Mouse (Mus musculus): Measurements from ENCODE around the gene Aif1l. TPM values are rescaled to one million over a fixed set of nuclear protein-coding genes. Genes with fewer than 3 reads are reported as not detected.

The Aif1l gene
- polyA plus RNA-seq, 1 experiment from 2014 or later, result 39.6 TPM

DNA sequence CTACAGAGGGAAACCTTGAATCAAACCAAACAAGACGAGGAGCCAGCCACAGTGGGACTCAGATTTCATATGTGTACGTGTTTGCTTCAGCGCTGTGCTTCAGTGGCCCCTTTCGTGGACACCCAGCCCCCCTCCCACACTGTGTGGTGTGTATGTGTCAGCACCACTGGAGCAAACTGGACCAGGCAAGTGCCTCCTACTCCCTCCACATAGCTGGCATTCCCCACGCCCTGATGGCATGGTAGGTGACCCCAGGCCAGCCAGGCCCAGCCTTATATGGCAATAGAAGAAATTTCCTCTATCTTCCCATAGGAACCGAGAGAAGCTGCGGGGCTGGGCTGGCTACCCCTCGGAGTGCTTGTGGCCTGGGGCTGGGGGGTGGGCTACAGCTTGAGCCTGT, 3.7 kb downstream of the Aif1l start:
- ATAC-seq (ENCODE audit: low FRiP score, low read depth), result no peak
- no peak overlapping the region for H3K9ac ChIP-seq
- H3K4me3 ChIP-seq, result no peak overlapping the region
- H3K4me1 ChIP-seq, result peaks cover 24% of the 10 kb centered on the region
- H3K27ac ChIP-seq, result no peak overlapping the region
- peaks cover 10% of the 10 kb centered on the region for H3K27me3 ChIP-seq (replicated peaks)
- no peak overlapping the region for H3K4me2 ChIP-seq (replicated peaks)
- H3K9me3 ChIP-seq, result no peaks in the 10 kb centered on the region
- H3K36me3 ChIP-seq, result peaks cover 13% of the 10 kb centered on the region
- WGBS, result 87% methylated on average over 8 of the region's 8 CpGs

- H3K27ac ChIP-seq, result no peak overlapping the region
- H3K9ac ChIP-seq, result no peak overlapping the region
- no peak for ATAC-seq (ENCODE audit: low FRiP score, low read depth)
- WGBS, result 90% methylated on average over 9 of the region's 9 CpGs
- peaks cover 24% of the 10 kb centered on the region for H3K4me1 ChIP-seq
- peaks cover 13% of the 10 kb centered on the region for H3K36me3 ChIP-seq
- H3K4me3 ChIP-seq, result no peak overlapping the region
- no peak overlapping the region for H3K4me2 ChIP-seq (replicated peaks)
- 0 out of 2 replicates have a peak, but pooled peaks cover 3% of the 10 kb centered on the region for H3K27me3 ChIP-seq (replicated peaks)
- no peaks in the 10 kb centered on the region for H3K9me3 ChIP-seq
Observed at GRCm38 (mm10) chr2:31954779-31955181, 4.8 kb downstream of the Aif1l start.

- no peaks in the 10 kb centered on the region for H3K9me3 ChIP-seq
- WGBS, result 85% methylated on average over 5 of the region's 5 CpGs
- H3K27me3 ChIP-seq (replicated peaks), result no peaks in the 10 kb centered on the region
- H3K4me3 ChIP-seq, result no peak overlapping the region
- H3K27ac ChIP-seq, result no peak overlapping the region
- H3K9ac ChIP-seq, result no peak overlapping the region
- ATAC-seq (ENCODE audit: low FRiP score, low read depth), result no peak
- no peak overlapping the region for H3K4me2 ChIP-seq (replicated peaks)
- peaks cover 19% of the 10 kb centered on the region for H3K4me1 ChIP-seq
- H3K36me3 ChIP-seq, result peaks cover 13% of the 10 kb centered on the region
Observed at GRCm38 (mm10) chr2:31955686-31956085, 5.7 kb downstream of the Aif1l start.

DNA sequence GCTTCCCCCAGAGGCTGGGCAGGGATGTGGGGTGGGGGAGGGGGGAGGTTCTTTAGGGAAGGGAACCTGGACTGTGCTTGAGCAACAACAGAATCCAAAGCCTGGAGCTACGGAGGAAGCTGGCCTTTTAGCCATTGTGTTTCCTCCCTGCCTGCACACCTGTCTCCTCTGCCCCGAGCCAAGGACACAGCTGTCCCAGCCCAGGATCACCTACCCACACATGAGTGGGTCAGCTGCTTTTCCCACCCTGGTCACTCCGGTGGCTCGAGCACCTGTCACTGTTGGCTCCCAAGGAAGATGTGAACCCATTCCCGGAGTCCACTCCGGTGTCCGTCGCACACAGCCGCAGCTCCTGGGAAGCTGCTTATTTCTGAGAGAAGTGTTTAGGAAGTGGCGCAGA, 7.3 kb downstream of the Aif1l start:
- no peak for ATAC-seq (ENCODE audit: low FRiP score, low read depth)
- peaks cover 13% of the 10 kb centered on the region for H3K36me3 ChIP-seq

DNA sequence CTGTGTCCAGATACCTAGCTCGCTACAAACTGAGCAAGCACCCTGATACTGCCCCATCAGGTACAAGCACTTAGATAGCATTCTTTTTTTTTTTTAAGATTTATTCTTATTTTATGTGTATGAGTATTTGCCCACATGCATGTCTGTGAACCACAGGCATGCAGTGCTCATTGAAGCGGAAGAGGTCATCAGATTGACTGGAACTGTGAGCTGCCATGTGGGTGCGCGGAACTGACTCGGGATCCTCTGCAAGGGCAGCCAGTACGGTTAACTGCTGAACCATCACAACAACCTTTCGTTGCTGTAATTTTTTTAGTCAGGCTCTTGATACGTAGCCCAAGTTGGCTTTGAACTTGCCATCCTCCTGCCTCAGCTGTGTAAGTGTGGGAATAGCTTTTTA, 11.0 kb downstream of the Aif1l start:
- Histone ChIP-seq H3K9me3 (no peaks in the 10 kb centered on the region), H3K27me3 (replicated peaks) (no peaks in the 10 kb centered on the region), H3K4me2 (replicated peaks) (no peak overlapping the region), H3K4me1 (peaks cover 22% of the 10 kb centered on the region), H3K4me3 (no peak overlapping the region), H3K9ac (no peak overlapping the region), H3K27ac (no peak overlapping the region), H3K36me3 (peaks cover 8% of the 10 kb centered on the region)
- WGBS, result 93% methylated on average over 8 of the region's 8 CpGs
- ATAC-seq (ENCODE audit: low FRiP score, low read depth), result no peak

More for the DNA sequence above, 7.3 kb downstream of the Aif1l start:
- Histone ChIP-seq H3K4me2 (replicated peaks) (no peak overlapping the region), H3K27ac (no peak overlapping the region), H3K9me3 (no peaks in the 10 kb centered on the region), H3K4me3 (no peak overlapping the region), H3K4me1 (peaks cover 14% of the 10 kb centered on the region), H3K27me3 (replicated peaks) (no peaks in the 10 kb centered on the region), H3K9ac (no peak overlapping the region)
- WGBS, result 92% methylated on average over 10 of the region's 10 CpGs

DNA sequence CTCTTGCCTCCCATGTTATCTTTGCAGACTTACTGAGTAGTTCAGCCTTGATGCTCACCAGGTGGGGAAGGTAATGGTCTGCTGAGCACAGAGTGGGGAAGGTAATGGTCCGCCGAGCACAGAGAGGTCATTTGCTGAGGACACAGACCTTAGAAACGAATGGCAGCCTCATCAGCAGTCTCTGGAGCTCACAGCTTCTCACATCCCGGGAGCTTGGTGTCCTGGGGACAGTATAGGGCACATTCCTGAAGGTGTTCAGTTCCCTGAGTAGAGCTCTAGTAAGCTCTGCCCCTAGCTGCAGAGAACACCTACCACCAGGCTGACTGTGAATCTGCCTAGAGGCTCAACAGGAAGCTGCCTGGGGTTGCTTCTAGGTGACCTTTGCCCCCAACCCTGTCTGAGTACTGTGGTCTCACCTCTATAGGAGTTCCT, 11.9 kb downstream of the Aif1l start:
- peaks cover 22% of the 10 kb centered on the region for H3K4me1 ChIP-seq
- no peaks in the 10 kb centered on the region for H3K9me3 ChIP-seq
- H3K36me3 ChIP-seq, result peaks cover 8% of the 10 kb centered on the region
- no peak for ATAC-seq (ENCODE audit: low FRiP score, low read depth)
- H3K4me2 ChIP-seq (replicated peaks), result 0 out of 2 replicates have a peak overlapping the region, but pooled peaks have one; percentile 7
- peak overlapping the region; percentile 62; the same call in 1 of the 2 replicates for H3K27ac ChIP-seq
- no peak overlapping the region for H3K4me3 ChIP-seq
- H3K9ac ChIP-seq, result no peak overlapping the region
- H3K27me3 ChIP-seq (replicated peaks), result no peaks in the 10 kb centered on the region
- 66% methylated on average over 4 of the region's 4 CpGs for WGBS

- no peak overlapping the region for H3K4me3 ChIP-seq
- peak overlapping the region; percentile 24; the same call in 1 of the 2 replicates for H3K4me2 ChIP-seq (replicated peaks)
- no peaks in the 10 kb centered on the region for H3K9me3 ChIP-seq
- WGBS, result 38% methylated on average over 8 of the region's 8 CpGs
- H3K9ac ChIP-seq, result 0 out of 2 replicates have a peak overlapping the region, but pooled peaks have one; percentile 21
- H3K4me1 ChIP-seq, result peaks cover 22% of the 10 kb centered on the region
- ATAC-seq (ENCODE audit: low FRiP score, low read depth), result peak; percentile 93
- peaks cover 4% of the 10 kb centered on the region; the same call in 1 of the 2 replicates for H3K36me3 ChIP-seq
- peak overlapping the region; percentile 62 for H3K27ac ChIP-seq
- no peaks in the 10 kb centered on the region for H3K27me3 ChIP-seq (replicated peaks)
Observed at GRCm38 (mm10) chr2:31962501-31963224, 12.7 kb downstream of the Aif1l start.

GRCm38 (mm10) chr2:31963491-31963890, 13.6 kb downstream of the Aif1l start:
- H3K4me2 ChIP-seq (replicated peaks), result no peak overlapping the region
- H3K9me3 ChIP-seq, result no peaks in the 10 kb centered on the region
- H3K4me1 ChIP-seq, result peaks cover 22% of the 10 kb centered on the region
- no peak overlapping the region for H3K4me3 ChIP-seq
- H3K9ac ChIP-seq, result no peak overlapping the region
- peak overlapping the region; percentile 46; the same call in 1 of the 2 replicates for H3K27ac ChIP-seq
- no peaks in the 10 kb centered on the region for H3K27me3 ChIP-seq (replicated peaks)
- ATAC-seq (ENCODE audit: low FRiP score, low read depth), result no peak
- 89% methylated on average over 7 of the region's 7 CpGs for WGBS
- peaks cover 4% of the 10 kb centered on the region; the same call in 1 of the 2 replicates for H3K36me3 ChIP-seq

DNA sequence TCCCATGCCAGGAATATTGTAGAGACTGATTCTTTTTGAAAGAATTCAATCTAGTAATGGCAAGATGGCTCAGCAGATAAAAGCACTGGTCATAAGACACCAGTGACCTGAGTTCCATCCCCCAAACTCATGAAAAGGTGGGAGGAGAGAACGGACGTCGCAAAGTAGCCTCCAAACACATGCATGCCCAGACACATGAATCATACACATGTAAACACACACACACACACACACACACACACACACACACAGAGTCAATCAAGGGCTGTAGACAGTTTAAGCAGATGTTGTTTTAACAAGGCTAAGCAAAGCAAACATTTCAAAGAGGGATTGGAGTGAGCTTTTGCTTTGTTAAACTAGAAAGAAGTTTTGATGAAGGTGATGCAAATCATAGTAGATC, 14.3 kb downstream of the Aif1l start:
- ATAC-seq (ENCODE audit: low FRiP score, low read depth), result no peak
- WGBS, result 87% methylated on average over 3 of the region's 3 CpGs
- peaks cover 4% of the 10 kb centered on the region; the same call in 1 of the 2 replicates for H3K36me3 ChIP-seq
- H3K9ac ChIP-seq, result no peak overlapping the region
- no peak overlapping the region for H3K27ac ChIP-seq
- no peak overlapping the region for H3K4me3 ChIP-seq
- H3K4me2 ChIP-seq (replicated peaks), result no peak overlapping the region
- no peaks in the 10 kb centered on the region for H3K9me3 ChIP-seq
- H3K4me1 ChIP-seq, result peaks cover 22% of the 10 kb centered on the region
- H3K27me3 ChIP-seq (replicated peaks), result no peaks in the 10 kb centered on the region

DNA sequence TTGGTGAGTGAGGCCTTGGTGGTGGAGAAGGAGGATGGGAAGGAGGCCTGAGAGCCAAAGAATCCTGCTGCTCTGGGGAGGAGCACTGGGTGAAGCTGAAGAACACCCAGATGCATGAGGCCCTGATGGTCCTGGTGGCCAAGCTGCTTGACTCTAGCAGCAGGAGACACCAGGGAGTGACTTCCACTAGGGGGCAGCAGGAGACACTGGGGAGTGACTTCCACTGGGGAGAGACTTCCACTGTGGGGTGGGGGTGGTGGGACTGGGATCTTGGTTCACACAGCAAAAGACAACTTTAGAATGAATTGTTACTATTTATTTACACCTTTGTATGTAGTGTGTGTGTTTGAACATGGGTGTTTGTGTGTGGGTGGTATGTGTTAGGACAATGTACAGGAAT, 15.2 kb downstream of the Aif1l start:
- H3K36me3 ChIP-seq, result peaks cover 8% of the 10 kb centered on the region; the same call in 1 of the 2 replicates
- H3K27me3 ChIP-seq (replicated peaks), result no peaks in the 10 kb centered on the region
- H3K9ac ChIP-seq, result no peak overlapping the region
- H3K27ac ChIP-seq, result no peak overlapping the region
- ATAC-seq (ENCODE audit: low FRiP score, low read depth), result no peak
- H3K4me1 ChIP-seq, result peaks cover 22% of the 10 kb centered on the region
- H3K4me2 ChIP-seq (replicated peaks), result no peak overlapping the region
- no peak overlapping the region for H3K4me3 ChIP-seq
- no peaks in the 10 kb centered on the region for H3K9me3 ChIP-seq

- 85% methylated on average over 8 of the region's 8 CpGs for WGBS
- no peak for ATAC-seq (ENCODE audit: low FRiP score, low read depth)
- no peak overlapping the region for H3K4me2 ChIP-seq (replicated peaks)
Observed at GRCm38 (mm10) chr2:31966801-31967200, 16.9 kb downstream of the Aif1l start.

GRCm38 (mm10) chr2:31972589-31972988, 22.6 kb downstream of the Aif1l start:
- Histone ChIP-seq H3K27ac (no peak overlapping the region), H3K4me3 (no peak overlapping the region), H3K9me3 (no peaks in the 10 kb centered on the region), H3K4me2 (replicated peaks) (no peak overlapping the region), H3K9ac (no peak overlapping the region), H3K36me3 (peaks cover 33% of the 10 kb centered on the region), H3K27me3 (replicated peaks) (no peaks in the 10 kb centered on the region), H3K4me1 (peaks cover 14% of the 10 kb centered on the region)
- WGBS, result 91% methylated on average over 4 of the region's 4 CpGs
- no peak for ATAC-seq (ENCODE audit: low FRiP score, low read depth)

More at GRCm38 (mm10) chr2:31966801-31967200, 16.9 kb downstream of the Aif1l start:
- Histone ChIP-seq H3K9me3 (no peaks in the 10 kb centered on the region), H3K4me3 (no peak overlapping the region), H3K36me3 (peaks cover 23% of the 10 kb centered on the region), H3K27ac (no peak overlapping the region), H3K27me3 (replicated peaks) (no peaks in the 10 kb centered on the region), H3K4me1 (peaks cover 19% of the 10 kb centered on the region), H3K9ac (no peak overlapping the region)
